In genomic region chrX:136180897-136181553, GRCm38 (mm10) we compare ENCODE assay signal across 14 mouse cellular contexts. TPM values are rescaled to one million over a fixed set of nuclear protein-coding genes. Genes with fewer than 3 reads are reported as not detected.
DNase-seq lines count a peak whose midpoint lies in the region; ATAC-seq and TF ChIP-seq lines count a peak whose summit lies in the region.
"Had no signal": no experiment of that assay in that cellular context is flagged by ENCODE, and none has a peak within 500 bp of the region (broad histone marks: within the 10 kb centered on the region; RNA-seq: fewer than 3 reads in every experiment).

No protein-coding gene starts in this region.

- no peak for TF ChIP-seq EP300 in lung, postnatal 0 days (IDR thresholded peaks at IDR 0.05)

- no peaks in the 10 kb centered on the region for H3K36me3 ChIP-seq in lung, postnatal 0 days (ENCODE audit: insufficient read depth, low read length)
- H3K36me3 ChIP-seq: limb, embryonic 13.5 days had no signal

- H3K4me2 ChIP-seq in lung, postnatal 0 days (replicated peaks; ENCODE audit: low read depth, low read length), result no peak overlapping the region
- H3K4me2 ChIP-seq: limb, embryonic 13.5 days had no signal

- ATAC-seq in lung, postnatal 0 days, result peak; percentile 38
- ATAC-seq: hindbrain, embryonic 16.5 days; Patski had no signal

- H3K9me3 ChIP-seq in lung, postnatal 0 days (ENCODE audit: low read length), result no peaks in the 10 kb centered on the region
- H3K9me3 ChIP-seq: limb, embryonic 13.5 days had no signal

- no peaks in the 10 kb centered on the region for H3K27me3 ChIP-seq in lung, postnatal 0 days (replicated peaks; ENCODE audit: insufficient read depth, low read length)

- no peak overlapping the region for H3K4me3 ChIP-seq in lung, postnatal 0 days (ENCODE audit: low read depth, low read length)
- H3K4me3 ChIP-seq: limb, embryonic 13.5 days had no signal

- no peak for TF ChIP-seq CTCF in lung, postnatal 0 days (IDR thresholded peaks at IDR 0.05)

- WGBS in lung, postnatal 0 days, result 35% methylated on average over 11 of the region's 11 CpGs

- peak; percentile 82 for DNase-seq in heart, adult 11 months
- DNase-seq in heart, postnatal 25 days (ENCODE audit: low spot score), result no peak
- DNase-seq in lung, postnatal 0 days (ENCODE audit: low spot score), result peak; percentile 25
- DNase-seq in lung, postnatal 25 days (ENCODE audit: low spot score), result no peak
- DNase-seq in forelimb bud, embryonic 11.5 days (ENCODE audit: low read depth, low spot score), result peak; percentile 1
- peak; percentile 40 for DNase-seq in thymus, postnatal 0 days (ENCODE audit: low spot score)
- DNase-seq in frontal cortex, adult 2 months (ENCODE audit: extremely low spot score in 1 of 2, low spot score in 1 of 2), result no peak
- no peak for DNase-seq in adipocyte (ENCODE audit: low spot score)
- DNase-seq: cerebellum, postnatal 14 days; gastrocnemius, postnatal 14 days had no signal

- intact Hi-C loops in heart, postnatal 25 days (cut with DNase I), result no loop called here

- H3K27ac ChIP-seq in lung, postnatal 0 days (ENCODE audit: low read length), result no peak overlapping the region
- H3K27ac ChIP-seq: kidney, postnatal 0 days; limb, embryonic 13.5 days had no signal

- H3K9ac ChIP-seq in lung, postnatal 0 days (replicated peaks; ENCODE audit: low read depth), result no peak overlapping the region
- H3K9ac ChIP-seq: limb, embryonic 13.5 days had no signal

- H3K4me1 ChIP-seq in lung, postnatal 0 days (ENCODE audit: insufficient read depth, low read depth, low read length), result no peaks in the 10 kb centered on the region
- H3K4me1 ChIP-seq: limb, embryonic 13.5 days had no signal

RNA-seq across cellular contexts. Expression of gene Tceal8, which starts 8.9 kb away (rescaled TPM):
- total RNA-seq in heart, postnatal 25 days (2021), result 10 to 100 TPM; 20.6 to 23.8 TPM
- 134 and 185 TPM in 2 replicates for polyA plus RNA-seq in lung, postnatal 0 days (2015; fragmentation: Nextera tagmentation; extraction: Ambion mirVana)
- 43.7 and 45.0 TPM in 2 replicates for polyA plus RNA-seq in thymus, postnatal 0 days (2015; fragmentation: Nextera tagmentation; extraction: Ambion mirVana)
- 67.1 and 69.0 TPM in 2 replicates for polyA plus RNA-seq in frontal cortex, adult 2 months (2012; rRNA removed)

RNA-seq across cellular contexts. Expression of gene Tceal5, which starts 22.7 kb away (rescaled TPM):
- under 1 TPM; 0.50 to 0.94 TPM for total RNA-seq in heart, postnatal 25 days (2021)
- 0.97 and 1.1 TPM in 2 replicates for polyA plus RNA-seq in lung, postnatal 0 days (2015; fragmentation: Nextera tagmentation; extraction: Ambion mirVana)
- polyA plus RNA-seq in thymus, postnatal 0 days (2015; fragmentation: Nextera tagmentation; extraction: Ambion mirVana), result 0.27 and 0.31 TPM in 2 replicates
- polyA plus RNA-seq in frontal cortex, adult 2 months (2012; rRNA removed), result 197 and 224 TPM in 2 replicates
- polyA plus RNA-seq: Patski had no signal

RNA-seq across cellular contexts. Expression of gene Tceal7, which starts 33.6 kb away (rescaled TPM):
- total RNA-seq in heart, postnatal 25 days (2021), result 1 to 10 TPM in 1 of 2 experiments, under 1 TPM in 1; 0.95 to 1.3 TPM
- polyA plus RNA-seq in lung, postnatal 0 days (2015; fragmentation: Nextera tagmentation; extraction: Ambion mirVana), result 0.17 and 0.43 TPM in 2 replicates
- polyA plus RNA-seq in thymus, postnatal 0 days (2015; fragmentation: Nextera tagmentation; extraction: Ambion mirVana), result 0.23 and 0.78 TPM in 2 replicates
- 1.3 and 1.4 TPM in 2 replicates for polyA plus RNA-seq in frontal cortex, adult 2 months (2012; rRNA removed)
- polyA plus RNA-seq: Patski had no signal

RNA-seq across cellular contexts. Expression of gene Bex1, which starts 34.3 kb away (rescaled TPM):
- 1 to 10 TPM; 2.0 to 3.6 TPM for total RNA-seq in heart, postnatal 25 days (2021)
- 16.7 and 17.1 TPM in 2 replicates for polyA plus RNA-seq in lung, postnatal 0 days (2015; fragmentation: Nextera tagmentation; extraction: Ambion mirVana)
- 10.2 and 13.8 TPM in 2 replicates for polyA plus RNA-seq in thymus, postnatal 0 days (2015; fragmentation: Nextera tagmentation; extraction: Ambion mirVana)
- 132 and 148 TPM in 2 replicates for polyA plus RNA-seq in frontal cortex, adult 2 months (2012; rRNA removed)

RNA-seq across cellular contexts. Expression of gene Bex4, which starts 42.2 kb away (rescaled TPM):
- 1 to 10 TPM in 1 of 2 experiments, under 1 TPM in 1; 0.83 to 1.1 TPM for total RNA-seq in heart, postnatal 25 days (2021)
- 223 and 297 TPM in 2 replicates for polyA plus RNA-seq in lung, postnatal 0 days (2015; fragmentation: Nextera tagmentation; extraction: Ambion mirVana)
- 3.5 and 3.6 TPM in 2 replicates for polyA plus RNA-seq in thymus, postnatal 0 days (2015; fragmentation: Nextera tagmentation; extraction: Ambion mirVana)
- 32.8 and 37.5 TPM in 2 replicates for polyA plus RNA-seq in frontal cortex, adult 2 months (2012; rRNA removed)
- total RNA-seq: gastrocnemius, postnatal 14 days had no signal
- polyA plus RNA-seq: Patski had no signal

Comparison
In these comparisons a context has a peak if more than half of its experiments do, and no peak if none do; other contexts are left out.
1. DNase-seq: peak in heart, adult 11 months (single experiment), lung, postnatal 0 days (single experiment), forelimb bud, embryonic 11.5 days (single experiment) and thymus, postnatal 0 days (single experiment); none in heart, postnatal 25 days (single experiment), lung, postnatal 25 days (single experiment), frontal cortex, adult 2 months (0 of 2) and adipocyte (single experiment).
2. RNA of gene Tceal5, which starts 22.7 kb away (polyA plus RNA-seq): 197 to 224 TPM in frontal cortex, adult 2 months; 0.97 to 1.1 TPM in lung, postnatal 0 days and 0.27 to 0.31 TPM in thymus, postnatal 0 days; every median in the first group is over 10 times any median in the second.